Mouse (Mus musculus) CD4-positive, CD25-positive, alpha-beta regulatory T cell, adult 4 months (primary cell): Measurements from ENCODE around the gene Tceal8. TPM values are rescaled to one million over a fixed set of nuclear protein-coding genes. Genes with fewer than 3 reads are reported as not detected.
"Not testable (repeated sequence)": the region's sequence is repeated elsewhere in the genome, so short reads cannot be mapped to it uniquely, and the experiment has no call there.

Source experiments
- ATAC-seq: one replicate; pipeline ENCODE4 v1.8.0; 2017
- polyA plus RNA-seq, 2 experiments: library from polyadenylated mRNA; unstranded; fragments of 100-300 nt; shearing (Covaris generic); gene quantifications; one replicate each; pipeline ENCODE4 v1.2.1; 2017

Tceal8 gene
- polyA plus RNA-seq: 1 to 10 TPM; 1.0 to 1.4 TPM

DNA sequence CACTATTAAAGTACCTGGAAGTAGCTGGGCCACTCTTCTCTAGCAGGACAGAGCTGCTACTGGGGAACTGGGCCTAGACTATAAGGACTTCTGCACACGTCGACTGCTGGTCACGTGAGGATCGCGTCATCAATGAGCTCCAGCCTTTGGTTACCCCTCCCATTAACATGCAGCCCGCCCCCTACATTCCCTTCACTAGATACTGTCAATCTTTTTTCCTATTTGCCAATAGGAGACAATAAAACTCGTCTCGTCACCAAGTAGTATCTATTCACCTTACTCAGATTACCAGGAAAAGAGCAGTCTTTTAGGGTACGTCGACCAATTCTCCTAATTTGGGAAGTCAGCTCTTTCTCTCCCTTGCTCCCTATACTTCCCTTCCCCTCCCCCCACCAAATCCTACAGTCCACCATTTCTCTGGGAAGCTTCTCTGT lies at the start of gene Tceal8:
TSS of gene Tceal8 (minus strand) at position 225 of the 434 bp plus-strand sequence.
- no peak for ATAC-seq

DNA sequence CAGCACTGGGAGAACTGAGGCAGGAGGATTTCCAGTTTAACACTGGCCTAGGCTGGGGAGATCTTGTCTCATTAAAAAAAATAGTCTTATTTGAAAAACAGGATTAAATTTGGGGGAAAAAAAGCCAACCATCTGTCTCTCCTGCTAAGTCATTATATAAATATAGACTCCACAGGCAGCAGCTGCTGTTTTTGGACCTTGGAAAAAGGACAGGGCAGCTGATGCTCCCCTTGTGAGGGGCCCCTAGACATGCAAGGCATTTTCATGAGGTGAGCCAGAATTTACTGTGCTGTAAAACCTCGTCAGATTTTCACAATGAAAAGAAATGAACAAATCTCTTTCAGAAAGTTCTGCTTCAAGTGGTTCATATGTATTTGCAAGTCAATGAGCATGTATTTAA lies 44.2 kb upstream of the Tceal8 start:
- no peak for ATAC-seq

- ATAC-seq: not testable (repeated sequence)
These were observed 42.9 kb upstream of the Tceal8 start, which contains the start of the genes Tceal7 and Bex1 for GRCm38 (mm10) chrX:136214729-136215677. Gene Tceal7, plus strand, starts transcription at chrX:136214779. Gene Bex1, minus strand, starts transcription at chrX:136215513.

DNA sequence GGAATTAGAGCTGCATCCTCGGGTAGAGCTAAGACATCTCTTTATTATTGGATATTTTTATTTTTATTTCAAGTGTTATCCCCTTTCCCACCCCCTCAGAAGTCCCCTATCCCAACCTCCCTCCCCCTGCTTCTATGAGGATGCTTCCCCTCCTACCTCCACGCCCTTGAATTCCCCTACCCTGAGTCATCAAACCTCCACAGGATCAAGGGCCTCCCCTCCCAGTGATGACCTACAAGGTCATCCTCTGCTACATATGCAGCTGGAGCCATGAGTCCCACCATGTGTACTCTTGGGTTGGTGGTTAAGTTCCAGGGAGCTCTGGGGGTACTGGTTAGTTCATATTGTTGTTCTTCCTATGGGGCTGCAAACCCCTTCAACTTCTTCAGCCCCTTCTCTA lies 41.3 kb upstream of the Tceal8 start:
- no peak for ATAC-seq

- ATAC-seq: no peak
These were observed 32.3 kb upstream of the Tceal8 start for GRCm38 (mm10) chrX:136204406-136204805.

GRCm38 (mm10) chrX:136203664-136204066 lies 31.5 kb upstream of the Tceal8 start, which contains the start of gene Tceal5:
Gene Tceal5, minus strand, starts transcription at chrX:136203876.
- no peak for ATAC-seq

DNA sequence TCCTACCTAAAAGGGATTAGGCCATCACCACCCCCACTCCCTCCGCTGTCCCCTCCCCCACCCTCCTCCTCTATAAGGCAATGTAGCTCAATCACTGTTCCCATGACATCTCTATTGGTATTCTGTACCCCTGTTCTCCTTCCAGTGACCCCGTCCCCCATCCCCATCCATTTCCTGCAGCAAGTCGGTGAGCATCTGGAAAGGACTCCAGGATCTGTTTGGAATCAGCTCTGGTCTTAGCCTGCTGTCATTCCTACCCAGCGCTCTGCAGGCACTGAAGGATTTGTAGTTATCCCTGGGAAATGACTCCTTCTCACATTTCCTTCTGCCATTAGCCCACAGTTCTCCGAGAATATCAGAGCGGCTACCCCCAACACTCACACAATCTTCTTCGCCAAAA lies 31.1 kb upstream of the Tceal8 start:
- no peak for ATAC-seq

DNA sequence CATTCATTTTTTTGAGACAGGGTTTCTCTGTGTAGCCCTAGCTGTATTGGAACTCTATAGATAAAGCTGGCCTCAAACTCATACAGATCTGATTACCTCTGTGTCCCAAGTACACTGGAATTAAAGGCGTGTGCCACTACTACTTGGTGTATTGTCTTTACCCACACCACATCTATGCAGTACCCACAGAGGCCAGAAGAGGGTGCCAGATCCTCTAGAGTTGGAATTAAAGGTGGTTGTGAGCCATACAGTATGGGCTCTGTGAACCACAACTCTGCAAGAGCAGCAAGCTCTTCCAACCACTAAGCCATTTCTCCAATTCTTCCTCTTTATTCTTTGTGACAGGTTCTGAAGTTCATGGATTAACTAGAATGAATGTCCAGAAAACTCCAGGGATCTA lies 24.7 kb upstream of the Tceal8 start:
- ATAC-seq: no peak

- ATAC-seq: no peak
These were observed 23.2 kb upstream of the Tceal8 start for GRCm38 (mm10) chrX:136195193-136195944.

DNA sequence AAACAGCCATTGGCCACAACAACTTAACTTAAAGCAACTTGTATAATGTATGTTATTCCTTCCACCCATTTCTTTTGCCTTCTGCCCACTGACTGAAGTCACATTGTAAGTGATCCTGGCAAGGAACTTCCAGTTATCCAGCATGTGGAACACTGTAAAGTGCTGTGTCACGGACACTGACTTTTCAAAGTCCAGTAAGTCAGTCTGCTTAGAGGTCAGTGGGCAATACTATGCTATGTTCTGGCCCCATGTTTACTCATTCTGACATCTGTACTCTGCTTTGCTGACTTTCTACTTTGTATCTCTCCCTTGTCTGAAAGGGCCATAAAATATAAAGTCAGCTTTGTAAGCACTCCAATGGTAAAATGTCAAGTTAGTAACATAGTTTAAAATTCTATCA lies 11.0 kb upstream of the Tceal8 start:
- no peak for ATAC-seq

GRCm38 (mm10) chrX:136180897-136181553 lies 8.9 kb upstream of the Tceal8 start:
- no peak for ATAC-seq

GRCm38 (mm10) chrX:136172786-136173185 lies 644 bp upstream of the Tceal8 start:
- no peak for ATAC-seq

GRCm38 (mm10) chrX:136171189-136172117 lies 689 bp downstream of the Tceal8 start:
- ATAC-seq: no peak

GRCm38 (mm10) chrX:136170625-136171024 lies 1.5 kb downstream of the Tceal8 start:
- ATAC-seq: no peak

- ATAC-seq: no peak
These were observed 27.9 kb downstream of the Tceal8 start for GRCm38 (mm10) chrX:136144195-136144594.

DNA sequence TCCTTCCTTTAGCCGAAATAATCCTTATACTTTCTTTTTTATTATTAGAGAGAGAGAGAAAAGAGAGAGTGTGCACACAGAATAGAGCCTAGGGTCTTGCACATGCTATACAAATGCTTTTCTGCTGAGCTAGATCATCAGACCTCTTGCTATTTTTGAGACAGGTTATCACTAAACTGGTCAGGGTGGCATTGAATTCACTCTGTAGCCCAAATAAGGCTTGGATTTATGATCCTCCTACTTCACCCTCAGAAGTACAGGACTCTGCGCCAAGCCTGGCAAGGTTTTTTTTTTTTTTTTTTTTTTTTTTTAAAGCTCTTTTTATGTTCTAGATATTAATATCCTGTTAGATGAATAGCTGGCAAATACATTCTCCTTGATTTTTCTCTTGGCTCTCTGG lies 28.4 kb downstream of the Tceal8 start:
- no peak for ATAC-seq

- ATAC-seq: no peak
These were observed 30.8 kb downstream of the Tceal8 start for GRCm38 (mm10) chrX:136141385-136141784.

DNA sequence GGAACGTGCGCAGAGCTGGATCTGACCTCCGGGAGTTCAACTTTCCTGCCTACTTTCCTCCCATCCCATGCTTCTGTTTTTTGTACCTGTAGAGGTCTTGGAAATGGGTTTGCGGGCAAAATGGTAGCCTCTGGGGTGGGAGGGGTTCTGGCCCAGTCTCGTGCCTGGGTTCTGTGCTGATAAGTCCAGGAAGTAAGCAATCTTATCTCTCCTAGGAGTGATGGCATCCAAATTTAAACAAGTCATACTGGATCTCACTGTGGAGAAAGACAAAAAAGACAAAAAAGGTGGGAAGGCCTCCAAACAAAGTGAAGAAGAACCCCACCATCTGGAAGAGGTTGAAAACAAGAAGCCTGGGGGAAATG lies 32.5 kb downstream of the Tceal8 start:
- ATAC-seq: not testable (repeated sequence)

DNA sequence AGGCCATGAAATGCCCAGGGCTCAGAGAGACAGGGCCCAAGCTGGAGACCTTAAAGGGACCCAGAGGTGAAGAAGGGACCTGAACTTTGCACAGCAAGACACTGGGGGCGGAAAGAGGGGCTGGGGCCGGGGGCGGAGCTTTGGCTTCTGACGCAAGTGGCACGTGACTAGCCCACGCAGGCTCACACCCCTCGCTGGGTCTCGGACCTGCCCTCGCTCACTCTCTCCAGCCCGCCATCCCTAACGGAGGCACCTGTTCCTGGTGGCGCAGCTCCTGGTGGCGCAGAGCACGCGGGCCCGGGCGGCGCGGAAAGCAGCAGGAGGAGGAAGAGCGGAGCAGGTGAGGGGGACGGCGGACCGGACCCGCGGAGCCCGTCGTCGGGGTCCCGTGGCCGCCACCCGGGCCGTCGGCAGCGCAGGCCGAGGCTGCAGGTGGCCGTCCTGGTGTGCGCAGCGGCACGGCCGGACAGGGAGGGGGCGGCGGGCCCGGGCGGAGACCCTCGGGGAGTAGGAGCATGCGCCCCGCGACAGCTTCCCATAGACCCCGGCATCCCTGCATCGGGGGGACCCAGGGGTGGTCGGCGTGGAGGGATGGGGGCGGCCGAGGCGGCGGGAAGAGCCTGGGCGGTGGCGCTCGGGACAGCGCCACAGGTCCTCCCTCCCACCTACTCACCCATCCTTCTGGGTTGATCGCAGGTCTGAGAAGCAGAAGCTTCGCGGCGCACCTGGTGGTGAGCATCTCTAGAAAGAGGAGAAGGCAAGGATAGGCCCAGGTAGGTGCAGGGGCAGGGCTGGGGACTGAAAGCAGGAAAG lies 33.1 kb downstream of the Tceal8 start, which contains the start of gene Bex4:
TSS of gene Bex4 (plus strand) at position 170 of the 813 bp plus-strand sequence.
- not testable (repeated sequence) for ATAC-seq

- no peak for ATAC-seq
These were observed 36.6 kb downstream of the Tceal8 start for GRCm38 (mm10) chrX:136135559-136135958.

DNA sequence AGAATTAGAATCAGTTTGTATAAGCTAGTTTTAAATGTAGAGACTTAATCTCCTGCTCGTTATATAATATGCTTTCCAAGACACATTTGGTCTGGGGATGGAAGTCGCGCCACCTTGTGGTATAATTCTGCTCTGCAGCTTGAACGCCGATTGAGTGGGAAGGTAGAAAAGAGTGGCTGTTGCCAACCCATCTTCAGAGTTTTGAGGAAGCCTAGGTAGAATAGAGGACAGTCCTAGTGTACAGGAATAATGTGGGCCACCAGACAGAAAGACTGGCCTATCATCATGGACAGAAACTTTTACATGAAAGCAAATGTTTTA lies 44.4 kb downstream of the Tceal8 start:
- no peak for ATAC-seq
